Mouse (Mus musculus) G1E-ER4 (cell line): ENCODE results near the gene Bin2. TPM values are rescaled to one million over a fixed set of nuclear protein-coding genes. Genes with fewer than 3 reads are reported as not detected.

Experiments
- GATA1 ChIP-seq: IDR thresholded peaks from one replicate; pipeline ENCODE4 v1.8.0; 2012; ENCODE audit warnings: low read length, inconsistent platforms
- polyA plus RNA-seq: library from polyadenylated mRNA; stranded (reverse); fragments of >175 nt; gene quantifications from 2 replicates; pipeline ENCODE4 v1.2.3, GENCODE M21; 2012

Bin2 gene
- polyA plus RNA-seq, 1 experiment = 28.8 TPM

- no peak for TF ChIP-seq GATA1
These were observed 651 bp upstream of the Bin2 start for GRCm38 (mm10) chr15:100670004-100670403.

GRCm38 (mm10) chr15:100667871-100668545 is 1.3 kb downstream of the Bin2 start:
- no peak for TF ChIP-seq GATA1

GRCm38 (mm10) chr15:100667420-100667819 is 1.9 kb downstream of the Bin2 start:
- no peak for TF ChIP-seq GATA1

GRCm38 (mm10) chr15:100666851-100667250 is 2.5 kb downstream of the Bin2 start:
- no peak for TF ChIP-seq GATA1

GRCm38 (mm10) chr15:100666219-100666696 is 3.1 kb downstream of the Bin2 start:
- TF ChIP-seq GATA1 = no peak

GRCm38 (mm10) chr15:100665411-100666218 is 3.7 kb downstream of the Bin2 start:
- no peak for TF ChIP-seq GATA1

GRCm38 (mm10) chr15:100664813-100665274 is 4.5 kb downstream of the Bin2 start:
- TF ChIP-seq GATA1 = no peak

GRCm38 (mm10) chr15:100660805-100661204 is 8.5 kb downstream of the Bin2 start:
- no peak for TF ChIP-seq GATA1

- TF ChIP-seq GATA1 = no peak
These were observed 9.0 kb downstream of the Bin2 start for GRCm38 (mm10) chr15:100660306-100660705.

- no peak for TF ChIP-seq GATA1
These were observed 14.2 kb downstream of the Bin2 start for GRCm38 (mm10) chr15:100655201-100655600.

- TF ChIP-seq GATA1 = no peak
These were observed 15.1 kb downstream of the Bin2 start for GRCm38 (mm10) chr15:100654271-100654670.

GRCm38 (mm10) chr15:100651610-100652009 is 17.7 kb downstream of the Bin2 start:
- TF ChIP-seq GATA1 = no peak

- no peak for TF ChIP-seq GATA1
These were observed 19.2 kb downstream of the Bin2 start for GRCm38 (mm10) chr15:100650111-100650510.

GRCm38 (mm10) chr15:100646161-100646560 is 23.2 kb downstream of the Bin2 start:
- no peak for TF ChIP-seq GATA1

- no peak for TF ChIP-seq GATA1
These were observed 26.9 kb downstream of the Bin2 start for GRCm38 (mm10) chr15:100642451-100642850.

GRCm38 (mm10) chr15:100641226-100641810 is 28.0 kb downstream of the Bin2 start:
- TF ChIP-seq GATA1 = no peak
